Mouse (Mus musculus) limb, embryonic 10.5 days (tissue): Measurements from ENCODE around the gene Igfbp5. TPM values are rescaled to one million over a fixed set of nuclear protein-coding genes. Genes with fewer than 3 reads are reported as not detected.

ENCODE experiments used
- DNase-seq: peaks from one replicate; pipeline ENCODE4 v3.0.0-alpha.2; 2017; ENCODE audit warnings: low spot score
- H3K27ac ChIP-seq: fragments of 300-500 bp; sonication (generic); 2 replicates; pipeline ENCODE4 v1.5.1; 2016; ENCODE audit warnings: mild to moderate bottlenecking
- H3K27me3 ChIP-seq: fragments of 300-500 bp; sonication (generic); 2 replicates; pipeline ENCODE4 v1.6.1; 2016; ENCODE audit warnings: low read depth, mild to moderate bottlenecking; ENCODE audit not compliant: poor library complexity, severe bottlenecking
- H3K36me3 ChIP-seq: fragments of 300-500 bp; sonication (generic); 2 replicates; pipeline ENCODE4 v1.6.1; 2016; ENCODE audit warnings: mild to moderate bottlenecking, moderate library complexity
- H3K4me1 ChIP-seq: fragments of 300-500 bp; sonication (generic); 2 replicates; pipeline ENCODE4 v1.6.1; 2016
- H3K4me3 ChIP-seq: fragments of 300-500 bp; sonication (generic); 2 replicates; pipeline ENCODE4 v1.5.1; 2016; ENCODE audit warnings: mild to moderate bottlenecking, moderate library complexity
- H3K9me3 ChIP-seq: fragments of 300-500 bp; sonication (generic); replicated peaks from 2 replicates; pipeline ENCODE4 v1.6.1; 2016; ENCODE audit warnings: mild to moderate bottlenecking
- WGBS: fragments of 180-500 bp; shearing (Covaris S2); methylation state at CpG from one replicate; pipeline ENCODE4 v1.1.7; 2016; 5-methylcytosine and 5-hydroxymethylcytosine counted together
- polyA plus RNA-seq: library from polyadenylated mRNA; unstranded; fragments of >200 nt; fragmentation: Nextera tagmentation; extraction: Ambion mirVana; gene quantifications from 2 replicates; pipeline ENCODE4 v1.2.1, GENCODE M21; 2016

Igfbp5 gene
- polyA plus RNA-seq, 1 experiment from 2014 or later = 55.4 TPM

GRCm38 (mm10) chr1:72865900-72866299 lies 8.8 kb downstream of the Igfbp5 start:
- H3K4me3 ChIP-seq = no peak overlapping the region
- no peak overlapping the region for H3K27ac ChIP-seq
- peaks cover 33% of the 10 kb centered on the region for H3K4me1 ChIP-seq
- DNase-seq = peak; percentile 88
- H3K36me3 ChIP-seq = peaks cover 17% of the 10 kb centered on the region
- 23% methylated on average over 6 of the region's 6 CpGs for WGBS
- no peaks in the 10 kb centered on the region for H3K9me3 ChIP-seq
- peaks cover 34% of the 10 kb centered on the region; the same call in 1 of the 2 replicates for H3K27me3 ChIP-seq

GRCm38 (mm10) chr1:72864272-72864671 lies 10.4 kb downstream of the Igfbp5 start:
- 78% methylated on average over 3 of the region's 3 CpGs for WGBS
- Histone ChIP-seq H3K27ac (peak overlapping the region; percentile 4; the same call in 1 of the 2 replicates), H3K27me3 (peaks cover 30% of the 10 kb centered on the region; the same call in 1 of the 2 replicates), H3K36me3 (peaks cover 28% of the 10 kb centered on the region), H3K9me3 (no peaks in the 10 kb centered on the region), H3K4me3 (no peak overlapping the region), H3K4me1 (peaks cover 17% of the 10 kb centered on the region)
- DNase-seq = no peak

- peaks cover 24% of the 10 kb centered on the region; the same call in 1 of the 2 replicates for H3K27me3 ChIP-seq
- peaks cover 28% of the 10 kb centered on the region for H3K36me3 ChIP-seq
- DNase-seq = no peak
- H3K4me1 ChIP-seq = peaks cover 13% of the 10 kb centered on the region; the same call in 1 of the 2 replicates
- no peaks in the 10 kb centered on the region for H3K9me3 ChIP-seq
- H3K4me3 ChIP-seq = no peak overlapping the region
- H3K27ac ChIP-seq = no peak overlapping the region
- 93% methylated on average over 8 of the region's 8 CpGs for WGBS
Measured at GRCm38 (mm10) chr1:72863692-72864091, 11.0 kb downstream of the Igfbp5 start.

- Histone ChIP-seq H3K27ac (no peak overlapping the region), H3K4me1 (peaks cover 10% of the 10 kb centered on the region; the same call in 1 of the 2 replicates), H3K4me3 (no peak overlapping the region), H3K36me3 (peaks cover 28% of the 10 kb centered on the region), H3K27me3 (0 out of 2 replicates have a peak, but pooled peaks cover 20% of the 10 kb centered on the region), H3K9me3 (no peaks in the 10 kb centered on the region)
- DNase-seq = no peak
- WGBS = 90% methylated on average over 21 of the region's 21 CpGs
Measured at GRCm38 (mm10) chr1:72862248-72862647, 12.4 kb downstream of the Igfbp5 start.

- no peak overlapping the region for H3K4me3 ChIP-seq
- H3K27me3 ChIP-seq = 0 out of 2 replicates have a peak, but pooled peaks cover 20% of the 10 kb centered on the region
- 72% methylated on average over 2 of the region's 2 CpGs for WGBS
- H3K27ac ChIP-seq = no peak overlapping the region
- no peak for DNase-seq
- H3K4me1 ChIP-seq = peaks cover 10% of the 10 kb centered on the region; the same call in 1 of the 2 replicates
- H3K9me3 ChIP-seq = no peaks in the 10 kb centered on the region
- peaks cover 28% of the 10 kb centered on the region for H3K36me3 ChIP-seq
Measured at GRCm38 (mm10) chr1:72861702-72862101, 13.0 kb downstream of the Igfbp5 start.

- WGBS = 91% methylated on average over 2 of the region's 2 CpGs
- Histone ChIP-seq H3K36me3 (peaks cover 28% of the 10 kb centered on the region), H3K27me3 (0 out of 2 replicates have a peak, but pooled peaks cover 20% of the 10 kb centered on the region), H3K9me3 (no peaks in the 10 kb centered on the region), H3K27ac (no peak overlapping the region), H3K4me3 (no peak overlapping the region), H3K4me1 (0 out of 2 replicates have a peak, but pooled peaks cover 2% of the 10 kb centered on the region)
- DNase-seq = no peak
Measured at GRCm38 (mm10) chr1:72860502-72860901, 14.2 kb downstream of the Igfbp5 start.

- 96% methylated on average over 9 of the region's 9 CpGs for WGBS
- H3K9me3 ChIP-seq = no peaks in the 10 kb centered on the region
- peaks cover 28% of the 10 kb centered on the region for H3K36me3 ChIP-seq
- no peaks in the 10 kb centered on the region for H3K4me1 ChIP-seq
- no peak overlapping the region for H3K4me3 ChIP-seq
- DNase-seq = no peak
- H3K27me3 ChIP-seq = 0 out of 2 replicates have a peak, but pooled peaks cover 18% of the 10 kb centered on the region
- no peak overlapping the region for H3K27ac ChIP-seq
Measured at GRCm38 (mm10) chr1:72859963-72860362, 14.7 kb downstream of the Igfbp5 start.

- 92% methylated on average over 5 of the region's 5 CpGs for WGBS
- no peak for DNase-seq
- 0 out of 2 replicates have a peak, but pooled peaks cover 10% of the 10 kb centered on the region for H3K27me3 ChIP-seq
- H3K9me3 ChIP-seq = no peaks in the 10 kb centered on the region
- H3K36me3 ChIP-seq = peaks cover 25% of the 10 kb centered on the region
- no peak overlapping the region for H3K27ac ChIP-seq
- no peak overlapping the region for H3K4me3 ChIP-seq
- H3K4me1 ChIP-seq = no peaks in the 10 kb centered on the region; the same call in 1 of the 2 replicates
Measured at GRCm38 (mm10) chr1:72858874-72859273, 15.8 kb downstream of the Igfbp5 start.

- H3K36me3 ChIP-seq = peaks cover 22% of the 10 kb centered on the region
- no peak overlapping the region for H3K27ac ChIP-seq
- WGBS = 88% methylated on average over 9 of the region's 9 CpGs
Measured at GRCm38 (mm10) chr1:72858286-72858685, 16.4 kb downstream of the Igfbp5 start.

GRCm38 (mm10) chr1:72857631-72858030 lies 17.1 kb downstream of the Igfbp5 start:
- no peaks in the 10 kb centered on the region for H3K9me3 ChIP-seq
- H3K27me3 ChIP-seq = 0 out of 2 replicates have a peak, but pooled peaks cover 3% of the 10 kb centered on the region
- no peak overlapping the region for H3K4me3 ChIP-seq
- 72% methylated on average over 5 of the region's 5 CpGs for WGBS
- H3K36me3 ChIP-seq = peaks cover 20% of the 10 kb centered on the region
- no peaks in the 10 kb centered on the region; the same call in 1 of the 2 replicates for H3K4me1 ChIP-seq
- DNase-seq = no peak
- H3K27ac ChIP-seq = no peak overlapping the region

More at GRCm38 (mm10) chr1:72858286-72858685, 16.4 kb downstream of the Igfbp5 start:
- H3K9me3 ChIP-seq = no peaks in the 10 kb centered on the region
- H3K4me3 ChIP-seq = no peak overlapping the region
- no peaks in the 10 kb centered on the region; the same call in 1 of the 2 replicates for H3K4me1 ChIP-seq
- 0 out of 2 replicates have a peak, but pooled peaks cover 10% of the 10 kb centered on the region for H3K27me3 ChIP-seq
- DNase-seq = no peak

- Histone ChIP-seq H3K9me3 (no peaks in the 10 kb centered on the region), H3K4me3 (no peak overlapping the region), H3K36me3 (peaks cover 20% of the 10 kb centered on the region), H3K4me1 (no peaks in the 10 kb centered on the region; the same call in 1 of the 2 replicates), H3K27me3 (no peaks in the 10 kb centered on the region), H3K27ac (no peak overlapping the region)
- no peak for DNase-seq
- WGBS = 90% methylated on average over 7 of the region's 7 CpGs
Measured at GRCm38 (mm10) chr1:72857142-72857541, 17.5 kb downstream of the Igfbp5 start.

- Histone ChIP-seq H3K4me1 (no peaks in the 10 kb centered on the region; the same call in 1 of the 2 replicates), H3K27me3 (no peaks in the 10 kb centered on the region), H3K4me3 (no peak overlapping the region), H3K36me3 (peaks cover 28% of the 10 kb centered on the region), H3K9me3 (no peaks in the 10 kb centered on the region), H3K27ac (no peak overlapping the region)
- 85% methylated on average over 19 of the region's 19 CpGs for WGBS
- no peak for DNase-seq
Measured at GRCm38 (mm10) chr1:72856209-72856909, 18.3 kb downstream of the Igfbp5 start.

GRCm38 (mm10) chr1:72855729-72856128 lies 19.0 kb downstream of the Igfbp5 start:
- no peak for DNase-seq
- Histone ChIP-seq H3K27me3 (no peaks in the 10 kb centered on the region), H3K36me3 (peaks cover 33% of the 10 kb centered on the region), H3K4me1 (no peaks in the 10 kb centered on the region; the same call in 1 of the 2 replicates), H3K27ac (no peak overlapping the region), H3K4me3 (no peak overlapping the region), H3K9me3 (no peaks in the 10 kb centered on the region)
- 88% methylated on average over 10 of the region's 10 CpGs for WGBS
